Mouse (Mus musculus): ENCODE results near the gene Tmem248.

Gene Tmem248

DNA sequence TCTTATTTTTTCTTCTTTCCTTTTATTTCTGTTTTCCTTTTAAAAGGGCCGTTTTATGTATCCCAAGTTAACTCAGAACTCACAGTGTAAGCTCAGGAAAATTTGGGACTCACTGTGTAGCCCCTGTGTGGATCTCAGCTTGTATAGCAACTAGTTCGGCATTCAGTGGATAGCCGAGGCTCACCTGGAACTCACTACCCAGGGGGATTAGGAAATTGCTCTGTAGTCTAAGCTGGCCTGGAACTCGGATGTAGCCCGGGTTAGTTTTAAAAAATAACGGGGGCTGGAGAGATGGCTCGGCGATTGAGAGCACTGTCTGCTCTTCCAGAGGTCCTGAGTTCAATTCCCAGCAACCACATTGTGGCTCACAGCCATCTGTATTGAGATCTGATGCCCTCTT is 40.4 kb downstream of the Tmem248 start:
- DNase-seq (ENCODE audit: low read depth, low spot score): no peak

DNA sequence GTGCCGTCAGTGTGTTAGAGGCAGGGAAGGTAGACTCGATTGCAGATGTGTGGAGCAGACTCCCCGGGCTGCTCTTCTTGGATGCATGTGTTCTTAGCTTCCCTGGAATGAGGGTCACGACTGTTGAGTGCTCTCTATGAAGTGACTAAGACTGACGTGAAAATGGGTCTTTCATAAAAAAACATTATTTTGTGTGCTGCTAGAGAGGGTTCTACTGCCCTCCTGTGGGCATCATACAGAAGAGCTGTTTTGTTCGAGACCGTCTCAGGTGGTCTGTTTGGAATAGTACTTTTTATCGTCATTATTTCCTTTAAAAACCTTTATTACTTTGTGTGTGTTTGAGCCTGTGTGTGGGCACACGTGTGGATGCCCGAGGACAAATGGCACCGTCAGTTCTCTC is 46.6 kb downstream of the Tmem248 start:
- DNase-seq (ENCODE audit: low read depth, low spot score): no peak

DNA sequence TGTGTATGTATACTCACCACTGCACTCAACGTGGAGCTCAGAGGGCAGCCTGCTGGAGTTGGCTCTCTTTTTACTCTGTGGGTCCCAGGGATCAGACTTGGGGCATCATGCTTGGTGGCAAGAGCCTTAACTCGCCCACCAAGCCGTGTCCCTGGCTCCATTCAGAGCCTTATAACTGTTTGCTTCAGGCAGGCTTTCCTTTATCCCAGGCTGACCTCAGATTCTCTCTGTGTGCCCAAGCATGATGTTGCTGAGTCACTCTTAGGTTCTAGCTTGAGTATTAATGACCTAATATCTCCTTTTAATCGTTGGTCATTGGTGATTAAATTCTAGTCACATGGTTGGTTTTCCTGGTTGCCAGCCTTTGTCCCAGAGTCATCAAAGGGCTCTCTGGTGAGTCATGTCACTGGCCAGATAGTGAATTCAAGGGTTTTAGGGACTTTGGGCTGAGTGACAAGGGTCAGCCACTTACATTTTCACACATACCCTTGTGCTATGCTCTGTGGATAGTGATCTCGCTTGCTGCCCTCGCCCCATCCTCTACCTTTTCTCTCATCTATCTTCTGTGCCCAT is 47.6 kb downstream of the Tmem248 start:
- DNase-seq (ENCODE audit: low read depth, low spot score): no peak

DNA sequence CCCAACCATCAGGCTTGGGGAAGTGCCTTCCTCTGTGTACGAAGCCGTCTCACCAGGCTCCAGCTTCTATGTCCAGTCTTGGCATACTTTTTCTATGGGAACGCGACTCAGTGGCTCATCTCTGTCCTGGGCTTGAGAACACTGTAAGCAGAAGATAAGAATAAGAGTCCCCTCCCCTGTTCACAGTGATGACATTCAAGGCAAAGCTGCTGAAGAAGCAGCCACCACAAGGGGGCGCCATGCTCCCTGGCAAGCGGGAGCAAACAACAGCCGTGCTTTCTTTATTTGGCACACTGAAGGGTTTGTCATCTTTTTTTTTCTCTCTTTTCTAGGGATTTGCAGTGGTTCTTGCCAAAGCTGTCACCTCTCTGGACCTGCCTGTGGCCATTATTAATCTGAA is 49.8 kb downstream of the Tmem248 start:
- DNase-seq (ENCODE audit: low read depth, low spot score): peak; percentile 48

- no peak for DNase-seq (ENCODE audit: low read depth, low spot score)
Measured at GRCm38 (mm10) chr5:130267316-130267715, 50.4 kb downstream of the Tmem248 start.

DNA sequence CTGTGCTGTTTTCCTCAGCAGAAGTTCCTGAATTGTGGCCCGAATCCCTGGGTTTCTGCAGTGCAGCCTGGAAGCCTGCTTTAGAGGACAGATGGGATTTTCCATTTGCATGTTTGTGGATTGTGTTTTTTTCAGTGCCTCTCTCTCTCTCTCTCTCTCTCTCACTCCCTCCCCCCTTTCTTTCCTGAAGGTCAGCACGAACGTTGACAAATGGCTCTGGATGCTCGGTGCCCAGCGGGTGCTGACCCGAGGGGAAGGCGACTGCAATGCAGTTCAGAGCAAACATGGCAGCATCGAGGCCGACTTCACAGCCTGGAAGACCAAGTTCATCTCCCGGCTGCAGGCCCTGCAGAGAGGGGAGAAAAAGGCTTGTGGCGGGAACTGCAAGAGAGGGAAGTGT is 52.1 kb downstream of the Tmem248 start:
- DNase-seq (ENCODE audit: low read depth, low spot score): no peak

DNA sequence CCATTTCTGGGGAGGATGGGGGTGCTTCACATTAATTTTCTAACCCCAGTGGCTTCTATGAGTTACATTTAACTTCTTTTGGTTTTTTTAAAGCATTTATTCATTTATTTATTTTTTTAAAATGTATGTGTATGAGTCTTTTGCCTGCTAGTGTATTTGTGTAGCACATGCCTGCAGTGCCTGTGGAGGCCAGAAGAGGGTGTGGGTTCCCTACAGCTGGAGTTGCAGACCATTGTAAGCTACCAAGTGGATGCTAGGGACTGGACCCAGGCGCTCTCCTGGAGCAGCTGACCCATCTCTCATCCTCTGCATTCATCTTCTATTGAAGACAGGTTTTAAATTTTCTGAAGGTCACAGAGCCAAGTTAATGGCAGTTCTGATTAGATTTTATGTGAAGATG is 55.5 kb downstream of the Tmem248 start:
- DNase-seq (ENCODE audit: low read depth, low spot score): no peak

GRCm38 (mm10) chr5:130273046-130273445 is 56.2 kb downstream of the Tmem248 start:
- no peak for DNase-seq (ENCODE audit: low read depth, low spot score)

GRCm38 (mm10) chr5:130275509-130275908 is 58.6 kb downstream of the Tmem248 start:
- no peak for DNase-seq (ENCODE audit: low read depth, low spot score)

DNA sequence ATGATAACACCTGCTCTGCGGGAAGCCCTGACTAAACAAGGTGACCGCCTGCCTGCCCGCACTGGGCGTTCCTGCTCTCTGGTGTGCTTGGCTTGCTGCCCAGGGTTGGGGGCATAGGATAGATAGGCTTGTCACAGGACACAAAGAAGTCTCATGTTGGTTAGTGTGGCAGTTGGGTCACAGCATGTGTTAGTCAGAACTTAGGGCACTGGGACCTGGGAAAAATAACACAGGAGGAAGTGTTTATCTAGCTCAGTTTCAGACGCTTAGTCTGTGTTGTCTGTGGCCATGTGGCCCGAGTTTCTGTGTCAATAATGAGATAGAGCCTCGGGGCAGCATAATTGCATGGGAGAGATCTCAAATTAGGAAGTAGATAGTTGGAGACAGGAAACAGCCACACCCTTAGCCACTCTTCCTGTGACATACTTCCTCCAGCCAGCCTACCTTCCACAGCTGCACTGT is 61.2 kb downstream of the Tmem248 start:
- no peak for DNase-seq (ENCODE audit: low read depth, low spot score)

- DNase-seq (ENCODE audit: low read depth, low spot score): no peak
Measured at GRCm38 (mm10) chr5:130283079-130283732, 66.3 kb downstream of the Tmem248 start.

- no peak for DNase-seq (ENCODE audit: low read depth, low spot score)
Measured at GRCm38 (mm10) chr5:130288106-130288505, 71.2 kb downstream of the Tmem248 start.

DNA sequence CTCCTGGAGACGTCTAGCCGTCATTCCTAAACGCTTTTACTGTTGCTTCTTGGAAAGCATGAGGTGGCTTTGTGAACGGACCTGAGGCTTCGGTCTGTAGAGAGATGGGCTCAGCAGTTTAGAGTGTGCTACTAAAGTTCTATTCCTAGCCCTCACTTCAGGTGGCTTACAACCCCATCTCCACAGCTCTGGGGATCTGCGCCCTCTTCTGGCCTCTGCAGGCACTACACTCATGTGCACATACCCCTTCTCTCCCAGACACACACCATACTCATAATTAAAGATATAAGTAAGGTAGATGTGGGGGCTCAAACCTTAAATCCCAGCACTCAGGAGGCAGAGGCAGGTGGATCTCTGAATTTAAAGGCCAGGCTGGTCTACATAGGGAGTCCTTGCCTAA is 73.4 kb downstream of the Tmem248 start:
- DNase-seq (ENCODE audit: low read depth, low spot score): no peak

DNA sequence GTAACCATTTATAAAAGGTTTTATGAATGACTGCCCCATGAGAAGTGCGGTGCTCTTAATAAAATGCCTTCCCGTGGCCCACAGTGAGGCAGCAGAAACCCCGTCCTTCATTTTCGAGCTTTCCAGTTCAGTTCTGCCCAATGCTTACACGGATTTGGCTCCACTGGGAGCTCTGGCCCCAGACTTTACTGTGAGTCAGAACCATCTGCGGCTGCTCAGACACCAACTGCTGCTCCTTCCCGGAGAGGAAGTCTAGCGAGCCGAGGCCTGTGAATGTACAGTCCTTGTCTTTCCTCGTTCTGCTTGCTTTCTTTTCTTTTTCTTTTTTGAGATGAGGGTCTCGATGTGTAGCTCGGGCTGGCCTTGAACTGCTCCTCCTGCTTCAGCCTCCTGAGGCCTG is 73.9 kb downstream of the Tmem248 start:
- DNase-seq (ENCODE audit: low read depth, low spot score): no peak

GRCm38 (mm10) chr5:130292976-130293375 is 76.1 kb downstream of the Tmem248 start:
- no peak for DNase-seq (ENCODE audit: low read depth, low spot score)

Data from WW6 (cell line).